Mouse (Mus musculus): ENCODE data around the gene Stk16. TPM values are rescaled to one million over a fixed set of nuclear protein-coding genes. Genes with fewer than 3 reads are reported as not detected.

Gene Stk16
- polyA plus RNA-seq, 1 experiment from 2014 or later, result 119 TPM

GRCm38 (mm10) chr1:75247071-75247930, 36.7 kb downstream of the Stk16 start:
- peaks cover 7% of the 10 kb centered on the region; the same call in 1 of the 2 replicates for H3K36me3 ChIP-seq (ENCODE audit: insufficient read depth)
- H3K4me3 ChIP-seq (ENCODE audit: low read depth, low read length), result no peak overlapping the region
- H3K27ac ChIP-seq (ENCODE audit: low read depth), result peak overlapping the region; percentile 32; the same call in 1 of the 2 replicates
- no peaks in the 10 kb centered on the region for H3K27me3 ChIP-seq (ENCODE audit: insufficient read depth, low read length)
- H3K4me2 ChIP-seq, result no peak overlapping the region
- TF ChIP-seq CTCF (IDR thresholded peaks at IDR 0.05; ENCODE audit: low read depth), result no peak
- H3K9me3 ChIP-seq (ENCODE audit: low read depth, low read length), result no peaks in the 10 kb centered on the region
- H3K4me1 ChIP-seq (ENCODE audit: insufficient read depth), result peaks cover 7% of the 10 kb centered on the region; the same call in 1 of the 2 replicates
- no peak for DNase-seq
- no peak for ATAC-seq (ENCODE audit: insufficient read depth)
- WGBS, result 72% methylated on average over 16 of the region's 16 CpGs
- H3K9ac ChIP-seq, result peak overlapping the region; percentile 34; the same call in 1 of the 2 replicates

- Histone ChIP-seq H3K36me3 (ENCODE audit: insufficient read depth) (peaks cover 7% of the 10 kb centered on the region; the same call in 1 of the 2 replicates), H3K4me3 (ENCODE audit: low read depth, low read length) (no peak overlapping the region), H3K4me2 (no peak overlapping the region), H3K9me3 (ENCODE audit: low read depth, low read length) (no peaks in the 10 kb centered on the region), H3K27me3 (ENCODE audit: insufficient read depth, low read length) (no peaks in the 10 kb centered on the region), H3K27ac (ENCODE audit: low read depth) (peak overlapping the region; percentile 32), H3K4me1 (ENCODE audit: insufficient read depth) (peaks cover 7% of the 10 kb centered on the region; the same call in 1 of the 2 replicates), H3K9ac (peak overlapping the region; percentile 34)
- DNase-seq (peak; percentile 45), ATAC-seq (ENCODE audit: insufficient read depth) (peak; percentile 50; the same call in 1 of the 2 replicates)
- TF ChIP-seq CTCF (IDR thresholded peaks at IDR 0.05; ENCODE audit: low read depth), result no peak
- WGBS, result 32% methylated on average over 9 of the region's 9 CpGs
Measured at GRCm38 (mm10) chr1:75248041-75248772, 37.6 kb downstream of the Stk16 start.

DNA sequence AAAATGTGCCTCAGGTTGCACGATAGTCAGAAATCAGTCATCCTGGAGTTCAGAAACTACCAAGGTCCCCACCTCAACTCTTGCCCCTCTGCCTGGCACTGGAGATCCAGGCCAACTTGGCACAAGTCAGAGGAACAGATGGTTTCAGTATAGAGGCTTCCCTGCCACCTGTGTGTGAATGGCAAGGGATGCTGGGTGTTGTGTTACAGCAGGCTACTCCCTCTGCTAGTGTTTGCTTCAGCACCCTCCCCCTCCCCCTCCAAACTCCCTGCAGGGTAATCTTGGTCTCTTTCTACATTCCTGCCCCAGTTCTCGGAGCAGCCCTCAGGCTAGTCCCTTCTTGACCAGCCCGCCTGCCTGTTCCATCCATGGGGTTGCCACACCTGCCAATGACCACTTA, 39.9 kb downstream of the Stk16 start:
- H3K4me3 ChIP-seq (ENCODE audit: low read depth, low read length), result no peak overlapping the region
- ATAC-seq (ENCODE audit: insufficient read depth), result no peak
- H3K4me1 ChIP-seq (ENCODE audit: insufficient read depth), result peaks cover 7% of the 10 kb centered on the region; the same call in 1 of the 2 replicates
- DNase-seq, result no peak
- no peak for TF ChIP-seq CTCF (IDR thresholded peaks at IDR 0.05; ENCODE audit: low read depth)
- no peak overlapping the region for H3K9ac ChIP-seq
- no peak overlapping the region for H3K27ac ChIP-seq (ENCODE audit: low read depth)
- no peak overlapping the region for H3K4me2 ChIP-seq
- H3K36me3 ChIP-seq (ENCODE audit: insufficient read depth), result no peaks in the 10 kb centered on the region
- H3K27me3 ChIP-seq (ENCODE audit: insufficient read depth, low read length), result no peaks in the 10 kb centered on the region
- no peaks in the 10 kb centered on the region for H3K9me3 ChIP-seq (ENCODE audit: low read depth, low read length)
- 60% methylated on average over 3 of the region's 3 CpGs for WGBS

- peak overlapping the region; percentile 54 for H3K4me2 ChIP-seq
- no peaks in the 10 kb centered on the region for H3K27me3 ChIP-seq (ENCODE audit: insufficient read depth, low read length)
- no peak overlapping the region for H3K9ac ChIP-seq
- 2% methylated on average over 22 of the region's 22 CpGs for WGBS
- H3K9me3 ChIP-seq (ENCODE audit: low read depth, low read length), result no peaks in the 10 kb centered on the region
- TF ChIP-seq CTCF (IDR thresholded peaks at IDR 0.05; ENCODE audit: low read depth), result peak; percentile 91
- H3K36me3 ChIP-seq (ENCODE audit: insufficient read depth), result no peaks in the 10 kb centered on the region
- DNase-seq (peak; percentile 80), ATAC-seq (ENCODE audit: insufficient read depth) (peak; percentile 22; the same call in 1 of the 2 replicates)
- peaks cover 7% of the 10 kb centered on the region; the same call in 1 of the 2 replicates for H3K4me1 ChIP-seq (ENCODE audit: insufficient read depth)
- H3K27ac ChIP-seq (ENCODE audit: low read depth), result no peak overlapping the region
- peak overlapping the region; percentile 9; the same call in 1 of the 2 replicates for H3K4me3 ChIP-seq (ENCODE audit: low read depth, low read length)
Measured at GRCm38 (mm10) chr1:75251112-75251970, 40.7 kb downstream of the Stk16 start.

DNA sequence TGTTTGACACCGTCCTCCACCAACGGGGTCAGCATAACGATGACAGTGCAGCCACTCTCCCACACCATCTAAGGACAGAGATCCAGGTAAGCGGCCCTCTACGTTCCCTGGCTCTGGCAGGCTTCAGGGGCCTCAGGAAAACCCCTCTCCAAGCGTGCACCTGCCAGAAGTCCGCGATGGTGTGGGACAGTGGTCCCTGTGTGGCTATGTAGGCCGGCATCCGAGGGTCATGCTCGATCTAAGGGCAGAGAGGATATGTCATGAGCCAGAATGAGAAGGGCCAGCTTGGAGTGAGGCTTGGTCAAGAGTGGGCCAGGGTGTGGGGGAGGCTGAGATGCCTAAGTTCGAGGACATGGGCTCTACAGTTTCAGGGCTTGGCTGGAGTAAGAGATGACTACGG, 41.7 kb downstream of the Stk16 start:
- WGBS, result 65% methylated on average over 13 of the region's 13 CpGs
- H3K4me1 ChIP-seq (ENCODE audit: insufficient read depth), result peaks cover 7% of the 10 kb centered on the region; the same call in 1 of the 2 replicates
- no peaks in the 10 kb centered on the region for H3K27me3 ChIP-seq (ENCODE audit: insufficient read depth, low read length)
- H3K9ac ChIP-seq, result no peak overlapping the region
- H3K27ac ChIP-seq (ENCODE audit: low read depth), result no peak overlapping the region
- no peak overlapping the region for H3K4me3 ChIP-seq (ENCODE audit: low read depth, low read length)
- ATAC-seq (ENCODE audit: insufficient read depth), result no peak
- no peak for TF ChIP-seq CTCF (IDR thresholded peaks at IDR 0.05; ENCODE audit: low read depth)
- H3K9me3 ChIP-seq (ENCODE audit: low read depth, low read length), result no peaks in the 10 kb centered on the region
- no peaks in the 10 kb centered on the region for H3K36me3 ChIP-seq (ENCODE audit: insufficient read depth)
- no peak overlapping the region for H3K4me2 ChIP-seq
- DNase-seq, result no peak

GRCm38 (mm10) chr1:75253029-75253428, 42.4 kb downstream of the Stk16 start:
- ATAC-seq (ENCODE audit: insufficient read depth) (no peak), DNase-seq (no peak)
- Histone ChIP-seq H3K4me3 (ENCODE audit: low read depth, low read length) (no peak overlapping the region), H3K36me3 (ENCODE audit: insufficient read depth) (no peaks in the 10 kb centered on the region), H3K4me2 (no peak overlapping the region), H3K9me3 (ENCODE audit: low read depth, low read length) (no peaks in the 10 kb centered on the region), H3K27ac (ENCODE audit: low read depth) (no peak overlapping the region), H3K4me1 (ENCODE audit: insufficient read depth) (peaks cover 4% of the 10 kb centered on the region; the same call in 1 of the 2 replicates), H3K27me3 (ENCODE audit: insufficient read depth, low read length) (no peaks in the 10 kb centered on the region), H3K9ac (no peak overlapping the region)
- TF ChIP-seq CTCF (IDR thresholded peaks at IDR 0.05; ENCODE audit: low read depth), result no peak
- WGBS, result 65% methylated on average over 16 of the region's 16 CpGs

All from lung, embryonic 14.5 days (tissue).